Mouse (Mus musculus): Measurements from ENCODE around the gene Coq10b.
"Not testable (repeated sequence)": the region's sequence is repeated elsewhere in the genome, so short reads cannot be mapped to it uniquely, and the experiment has no call there.

The Coq10b gene

DNA sequence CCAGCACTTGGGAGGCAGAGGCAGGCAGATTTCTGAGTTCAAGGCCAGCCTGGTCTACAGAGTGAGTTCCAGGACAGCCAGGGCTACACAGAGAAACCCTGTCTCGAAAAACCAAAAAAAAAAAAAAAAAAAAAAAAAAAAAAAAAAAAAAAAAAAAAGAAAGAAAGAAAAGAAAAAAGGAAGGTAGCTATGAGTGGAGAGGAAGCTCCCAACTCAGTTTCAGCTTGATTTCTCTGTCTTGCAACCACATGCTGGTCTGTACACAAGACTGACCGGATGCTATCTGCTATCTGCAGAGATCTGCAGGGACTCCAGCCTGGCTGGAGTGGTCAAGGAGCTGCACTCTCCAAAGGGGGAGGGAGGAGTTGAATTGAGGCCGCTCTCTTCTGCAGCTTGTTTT, 5.8 kb downstream of the Coq10b start:
- not testable (repeated sequence) for DNase-seq

DNA sequence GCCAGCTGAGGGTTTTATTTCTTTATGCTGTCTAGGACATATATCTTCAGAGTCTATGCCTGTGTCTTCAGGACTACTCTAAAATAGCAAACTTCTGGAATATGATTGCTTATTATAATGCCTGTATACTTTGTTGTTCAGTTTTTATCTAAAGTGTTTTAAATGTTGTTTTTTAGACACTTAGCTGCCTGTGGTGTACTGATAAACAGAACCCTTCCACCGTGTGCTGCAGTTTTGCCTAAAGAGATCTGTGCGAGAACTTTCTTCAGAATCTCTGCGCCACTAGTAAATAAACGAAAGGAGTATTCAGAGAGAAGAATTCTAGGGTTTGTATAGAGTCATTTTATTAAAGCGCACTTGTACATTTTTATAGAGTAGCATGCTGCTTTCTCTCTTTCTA, 8.5 kb downstream of the Coq10b start:
- DNase-seq, result no peak

DNA sequence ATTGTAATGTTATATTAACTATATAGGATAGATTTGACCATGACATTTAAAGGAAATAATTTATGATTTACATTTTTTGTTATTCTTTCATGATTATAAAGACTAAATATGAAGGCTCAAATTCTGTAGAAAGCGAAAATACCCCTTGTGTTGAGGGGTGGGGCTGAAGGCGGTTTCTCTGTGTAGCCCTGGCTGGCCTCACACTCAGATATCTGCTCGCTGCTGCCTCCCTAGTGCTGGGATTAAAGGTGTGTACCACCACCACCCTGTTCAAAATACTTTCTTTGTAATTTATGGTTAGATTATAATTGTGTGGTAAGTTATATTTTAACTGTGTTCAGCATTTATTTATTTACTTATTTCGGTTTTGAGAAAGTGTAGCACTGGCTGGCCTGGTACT, 9.2 kb downstream of the Coq10b start:
- no peak for DNase-seq

DNA sequence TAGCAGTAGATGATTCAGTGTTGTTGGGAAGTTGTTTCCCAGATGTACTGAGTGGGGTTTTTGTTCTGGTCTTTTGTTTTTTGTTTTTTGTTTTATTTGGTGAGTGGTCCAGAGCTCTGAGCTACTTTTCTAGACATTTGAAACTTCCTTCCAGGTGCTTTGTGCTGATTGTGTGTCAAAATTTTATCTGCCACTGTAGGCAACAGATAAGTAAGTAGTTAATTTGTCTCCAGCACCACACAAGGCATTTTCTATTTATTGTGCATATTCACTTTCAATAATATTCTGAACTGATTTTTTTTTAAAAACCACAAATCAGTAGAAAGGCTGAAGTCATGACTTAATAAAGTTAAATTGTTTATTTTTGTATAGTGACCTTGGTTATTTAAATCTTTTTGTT, 19.8 kb downstream of the Coq10b start:
- DNase-seq, result not testable (repeated sequence)

DNA sequence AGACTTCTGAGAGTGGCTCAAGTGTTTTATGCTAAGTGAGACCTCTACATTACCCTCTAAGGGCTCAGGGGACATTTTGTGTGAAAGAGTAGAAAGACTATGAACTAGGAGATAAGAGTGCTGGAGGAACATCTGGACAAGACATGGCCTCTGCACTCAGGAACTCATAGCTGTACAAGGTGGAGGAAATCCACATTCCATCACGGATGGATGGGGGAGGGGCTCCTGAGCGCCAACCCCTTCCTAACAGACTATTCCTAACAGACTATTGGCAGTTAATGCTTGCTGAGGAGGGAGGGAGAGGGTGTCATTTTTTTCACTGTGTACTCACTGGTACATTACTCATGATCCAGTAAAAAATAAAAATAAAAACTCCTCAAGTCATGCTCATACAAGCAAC, 22.2 kb downstream of the Coq10b start:
- no peak for DNase-seq

DNA sequence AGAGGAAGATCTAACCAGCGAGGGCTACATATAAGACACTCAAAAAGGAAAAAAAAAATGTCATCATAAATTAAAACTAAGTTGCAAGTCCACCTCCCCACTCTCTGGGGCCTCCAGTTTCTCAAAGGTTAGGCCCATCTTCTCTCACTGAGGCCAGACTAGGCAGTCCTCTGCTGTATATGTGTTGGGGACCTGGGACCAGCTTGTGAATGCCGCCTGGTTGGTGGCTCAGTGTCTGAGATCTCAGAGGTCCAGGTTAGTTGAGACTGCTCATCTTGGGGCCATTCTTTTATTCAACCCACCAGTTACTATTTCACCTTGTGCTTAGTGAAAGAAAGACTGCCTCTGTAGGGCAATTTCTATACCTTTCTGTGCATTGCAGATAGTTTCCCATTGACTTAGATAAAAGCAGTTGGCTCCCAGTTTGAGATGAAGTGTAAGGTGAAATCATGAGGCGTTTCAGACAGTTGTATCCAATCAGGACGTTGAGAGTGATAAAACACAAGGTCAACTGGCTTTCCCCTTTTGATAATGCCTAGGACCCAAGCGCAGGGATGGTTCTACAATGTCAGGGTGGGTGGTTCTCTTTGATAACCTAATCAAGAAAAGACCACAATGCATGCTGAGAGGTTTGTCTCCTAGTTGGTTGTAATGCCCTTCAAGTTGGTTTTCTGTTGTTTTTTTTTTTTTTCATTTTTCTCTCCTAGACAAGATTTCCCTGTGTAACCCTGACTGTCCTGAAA, 23.3 kb downstream of the Coq10b start:
- DNase-seq, result no peak

DNA sequence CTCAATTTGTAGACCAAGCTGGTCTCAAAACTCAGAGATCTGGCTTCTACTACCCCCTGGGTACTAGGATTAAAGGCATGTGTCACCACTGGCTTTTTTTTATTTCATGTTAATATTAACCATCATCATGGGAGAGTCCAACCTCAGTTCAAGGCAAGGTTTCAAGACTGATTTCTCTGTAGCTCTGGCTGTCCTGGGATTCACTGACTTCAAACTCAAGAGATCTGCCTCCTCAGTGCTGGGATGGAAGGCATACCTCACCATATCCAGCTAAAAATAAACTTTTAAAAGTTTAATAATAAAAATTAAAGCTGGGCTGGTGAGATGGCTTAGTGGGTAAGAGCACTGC, 23.8 kb downstream of the Coq10b start:
- DNase-seq, result no peak

DNA sequence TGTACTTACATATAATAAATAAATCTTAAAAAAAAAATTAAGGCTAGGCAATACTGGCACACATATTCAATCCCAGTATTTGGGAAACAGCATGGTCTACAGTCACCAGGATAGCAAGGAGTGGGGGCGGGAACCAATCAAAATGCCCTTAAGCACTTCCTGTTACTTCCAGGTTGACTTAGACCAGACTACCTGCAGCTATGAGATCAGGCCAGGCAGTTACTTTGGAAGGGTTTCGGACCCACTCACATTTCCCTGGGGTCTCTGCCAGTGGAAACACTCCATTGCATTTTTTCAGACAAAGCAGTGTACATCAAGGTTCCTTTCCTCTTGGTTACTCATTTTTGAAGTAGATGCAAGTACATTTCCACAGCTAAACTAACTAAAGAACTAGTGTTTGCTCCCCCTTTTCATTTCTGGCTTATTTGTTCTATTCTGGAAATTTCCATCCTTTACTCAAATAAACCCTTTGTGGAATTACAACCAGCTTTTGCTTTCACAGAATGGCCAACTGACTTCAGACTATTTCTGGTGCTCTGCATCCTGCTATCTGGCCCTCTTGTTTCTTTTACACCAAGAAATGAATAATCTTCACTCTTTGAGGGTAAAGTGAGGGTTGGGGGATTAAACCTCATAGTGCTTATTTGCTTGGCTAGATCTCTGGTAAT, 24.4 kb downstream of the Coq10b start:
- DNase-seq, result peak; percentile 23

DNA sequence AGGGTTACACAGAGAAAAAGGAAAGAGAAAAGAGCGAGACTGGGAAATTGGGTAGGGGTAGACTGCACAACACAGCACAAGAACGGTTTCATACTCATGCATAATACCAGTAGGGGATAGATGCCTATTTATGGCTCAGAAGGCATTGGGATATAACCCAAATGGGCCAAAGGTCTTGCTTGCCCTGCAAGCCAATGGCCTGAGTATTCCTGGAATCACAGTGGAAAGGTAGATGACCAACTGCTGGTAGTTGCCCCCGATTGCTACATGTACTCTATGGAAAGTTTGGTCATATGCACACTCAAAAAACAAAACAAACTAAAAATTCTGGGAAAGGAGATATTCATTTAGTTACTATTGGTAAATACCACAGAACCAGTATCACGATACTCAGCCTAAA, 27.1 kb downstream of the Coq10b start:
- DNase-seq, result no peak

DNA sequence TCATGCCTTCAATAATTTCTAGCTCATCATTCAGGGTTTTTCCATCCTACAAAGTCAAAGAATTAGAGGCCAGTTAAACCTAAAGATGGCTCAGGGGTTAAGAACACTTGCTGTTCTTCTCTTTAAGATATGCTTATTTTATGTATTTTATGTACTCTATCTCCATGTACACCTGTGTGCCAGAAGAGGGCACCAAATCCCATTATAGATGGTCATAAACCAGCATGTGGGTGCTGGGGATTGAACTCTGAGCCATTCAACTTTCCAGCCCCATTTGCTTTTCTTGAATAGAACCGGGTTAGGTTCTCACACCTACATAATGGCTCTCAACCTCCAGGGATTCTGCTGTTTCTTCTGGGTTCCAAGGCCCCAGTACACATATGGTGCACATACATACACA, 29.5 kb downstream of the Coq10b start:
- no peak for DNase-seq

DNA sequence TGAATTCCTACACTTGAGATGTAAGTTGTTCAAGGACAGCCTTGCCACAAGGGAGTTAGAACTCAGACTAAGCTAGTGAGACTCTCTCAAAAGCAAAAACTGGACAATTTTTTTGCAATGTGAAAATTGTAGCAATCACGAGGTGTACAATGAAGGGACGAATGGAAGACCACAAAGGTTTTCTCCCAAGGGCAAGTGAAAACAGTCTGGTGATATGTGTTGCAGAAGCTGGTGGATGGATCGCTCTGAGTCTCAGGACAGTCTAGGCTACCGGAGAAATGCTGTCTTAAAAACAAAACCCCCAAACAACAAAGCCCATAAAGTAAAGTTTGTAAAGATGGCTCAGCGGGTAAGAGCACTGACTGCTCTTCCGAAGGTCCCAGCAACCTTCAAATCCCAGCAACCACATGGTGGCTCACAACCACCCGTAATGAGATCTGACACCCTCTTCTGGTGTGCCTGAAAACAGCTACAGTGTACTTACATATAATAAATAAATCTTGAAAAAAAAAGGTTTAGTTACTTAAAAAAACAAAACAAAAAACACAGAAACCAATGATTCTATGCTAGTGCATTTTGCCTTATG, 33.3 kb downstream of the Coq10b start:
- DNase-seq, result no peak

DNA sequence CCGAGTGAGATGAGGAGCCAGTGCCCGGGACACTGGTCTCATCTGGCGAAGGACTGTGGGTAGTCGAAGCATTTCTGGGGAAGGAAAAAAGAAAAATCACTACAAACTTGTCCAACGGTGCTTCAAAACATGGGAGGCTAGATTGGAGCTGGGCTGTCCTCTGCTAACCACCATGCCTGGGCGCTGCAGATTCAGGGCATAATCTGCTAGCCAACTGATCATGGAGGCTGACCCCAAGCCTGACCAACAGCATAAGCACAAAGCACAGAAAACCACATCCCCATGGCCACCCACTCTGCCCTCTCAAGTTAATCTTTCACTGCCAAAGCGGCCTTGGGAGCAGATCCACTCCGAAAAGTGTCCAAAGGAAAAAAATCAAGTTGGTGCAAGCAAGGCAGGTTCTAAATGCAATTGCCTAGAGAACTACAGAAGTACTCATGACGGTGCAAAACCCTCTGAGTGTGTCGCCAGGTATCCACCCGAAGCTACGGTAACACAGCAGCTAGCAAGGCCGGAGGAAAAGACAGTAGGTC, 34.4 kb downstream of the Coq10b start:
- DNase-seq, result no peak

DNA sequence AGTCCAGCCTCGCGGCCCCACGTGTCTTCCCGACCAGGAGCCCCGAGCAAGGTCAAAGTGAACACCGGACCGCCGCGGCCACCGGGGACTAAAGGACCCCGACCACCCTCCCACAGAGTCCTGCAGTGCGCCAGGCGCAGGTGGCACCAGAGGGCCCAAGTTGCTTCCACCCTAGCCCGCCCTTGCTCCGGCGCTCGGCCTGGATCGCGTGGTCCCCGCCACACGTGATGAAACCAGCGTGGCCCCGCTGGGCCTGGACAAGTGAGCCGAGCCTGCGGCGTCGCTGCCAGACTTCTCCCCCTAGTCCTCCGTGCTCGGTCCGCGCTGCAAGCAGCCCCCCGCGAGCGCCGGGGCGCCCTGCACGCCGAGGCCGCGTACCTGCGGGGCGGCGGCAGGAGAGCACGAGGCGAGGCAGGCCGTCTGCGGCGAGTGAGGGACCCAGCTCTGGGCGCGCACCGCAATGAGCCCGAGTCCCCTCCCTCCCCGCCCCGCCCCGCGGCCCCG, 34.9 kb downstream of the Coq10b start:
- no peak for DNase-seq

DNA sequence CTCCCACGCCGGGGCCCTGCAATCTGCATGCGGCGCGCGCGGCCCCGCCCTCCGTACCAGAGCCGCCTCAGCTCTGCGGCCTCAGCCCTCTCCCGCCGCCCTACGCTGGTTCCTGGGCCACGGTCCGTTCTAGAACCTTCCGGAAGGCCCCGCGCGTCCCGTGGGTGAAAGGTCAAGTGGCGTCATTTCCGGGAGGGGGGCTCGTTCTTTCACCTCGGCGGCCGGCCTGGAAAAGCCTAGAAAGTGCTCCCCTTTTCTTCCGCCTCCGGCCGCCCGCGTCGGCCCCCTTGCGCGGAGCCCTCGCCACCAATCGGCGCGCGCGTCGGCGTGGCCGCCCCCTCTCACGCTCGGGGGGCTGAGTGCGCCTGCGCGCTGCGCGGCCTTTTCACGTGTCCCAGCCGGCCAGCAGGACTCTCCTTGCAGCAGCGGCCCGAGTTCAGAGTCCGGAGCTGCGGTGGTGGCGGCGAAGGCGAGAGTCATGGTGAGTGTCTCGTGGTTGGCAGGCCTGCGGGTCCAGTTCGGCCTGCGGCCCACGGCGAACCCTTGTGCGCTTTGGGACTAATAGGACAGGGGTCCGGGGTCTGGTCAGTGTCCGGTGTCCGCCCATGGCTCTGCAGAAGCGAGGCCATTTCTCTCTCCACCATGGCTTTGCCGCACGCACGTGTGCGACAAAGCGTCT, 35.5 kb downstream of the Coq10b start, which contains the start of the genes Hspe1 and Hspd1:
Hspe1 (plus strand) TSS at position 201 of the 679 bp plus-strand sequence.
Hspd1 (minus strand) TSS at position 312 of the 679 bp plus-strand sequence.
- DNase-seq, result peak; percentile 99

DNA sequence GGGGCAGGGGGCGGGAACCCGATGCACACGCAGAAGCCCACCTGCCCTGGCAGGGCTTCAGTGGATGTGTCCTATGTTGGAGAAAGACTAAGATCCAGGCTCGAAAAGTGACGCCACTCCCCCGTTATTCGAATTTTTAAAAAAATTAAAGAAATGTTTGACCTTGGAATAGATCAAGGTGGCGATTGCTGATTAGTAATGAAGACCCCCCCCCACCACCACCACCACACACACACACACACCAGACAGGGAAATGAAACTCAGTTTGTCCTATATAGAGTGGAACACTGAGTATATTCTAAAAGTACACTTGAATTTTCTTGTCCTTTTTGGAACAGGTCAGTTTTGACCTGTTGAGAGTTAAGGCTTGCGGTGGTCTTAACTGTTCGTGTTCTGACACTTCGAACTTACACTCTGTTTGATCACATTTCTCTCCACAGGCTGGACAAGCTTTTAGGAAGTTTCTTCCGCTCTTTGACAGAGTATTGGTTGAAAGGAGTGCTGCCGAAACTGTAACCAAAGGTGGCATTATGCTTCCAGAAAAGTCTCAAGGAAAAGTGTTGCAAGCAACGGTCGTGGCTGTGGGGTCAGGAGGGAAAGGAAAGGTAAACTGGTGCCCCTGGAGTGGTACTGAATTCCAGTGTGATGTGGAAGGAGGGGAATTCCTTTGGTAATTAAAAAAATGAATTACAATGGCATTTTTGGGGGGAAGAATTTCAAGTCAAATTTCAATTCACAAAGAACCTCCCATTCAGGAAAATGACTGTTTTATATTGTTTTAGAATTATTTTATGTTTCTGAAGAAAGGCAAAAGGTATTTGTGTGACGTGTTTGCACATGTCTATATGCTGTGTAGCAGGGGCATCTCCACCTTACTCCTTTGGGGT, 36.3 kb downstream of the Coq10b start:
- DNase-seq, result no peak

DNA sequence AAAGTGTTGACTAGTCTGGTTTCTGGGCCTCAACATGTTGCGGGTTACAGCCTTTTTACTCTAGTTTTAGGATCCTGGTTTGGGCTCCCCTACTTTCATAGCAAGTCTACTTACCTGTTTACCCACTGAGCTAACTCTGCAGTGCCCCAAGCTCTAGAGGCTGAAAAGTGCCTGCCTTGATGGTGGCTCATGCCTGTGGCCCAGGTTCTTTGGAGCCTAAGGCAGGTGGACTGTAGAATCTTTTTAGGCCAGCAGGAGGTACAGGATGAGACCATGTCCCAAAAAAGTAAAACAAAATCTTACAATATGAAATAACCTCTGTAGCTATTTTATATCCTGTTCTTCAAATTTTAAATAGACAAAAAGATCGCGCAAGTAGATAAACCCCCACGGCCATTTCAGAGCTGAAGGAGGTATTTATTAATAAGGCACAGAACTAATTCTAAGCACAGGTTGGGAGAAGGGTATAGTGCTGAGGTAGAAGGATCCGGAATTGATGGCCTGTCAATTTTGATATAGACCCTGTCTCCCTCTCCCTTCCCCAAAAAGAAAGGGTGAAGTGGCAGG, 37.0 kb downstream of the Coq10b start:
- DNase-seq, result no peak

DNA sequence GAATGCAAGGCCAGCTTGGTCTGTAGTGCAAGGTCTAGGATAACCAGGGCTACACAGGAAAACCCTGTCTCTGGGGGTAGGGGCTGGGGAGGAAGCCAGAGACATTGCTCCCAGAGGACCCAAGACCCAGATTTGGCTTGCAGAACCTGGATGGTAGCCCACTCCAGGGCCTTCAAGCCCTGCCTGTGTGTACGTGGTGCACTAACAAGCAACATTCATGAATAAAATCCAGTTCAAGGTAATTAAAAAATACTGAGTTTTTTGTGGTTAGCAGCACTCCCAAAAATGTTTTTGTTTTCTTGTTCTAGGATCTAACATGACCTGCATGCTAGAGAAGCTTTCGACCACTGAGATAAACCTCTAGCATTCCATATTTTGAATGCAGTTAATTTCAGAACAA, 39.5 kb downstream of the Coq10b start:
- no peak for DNase-seq

DNA sequence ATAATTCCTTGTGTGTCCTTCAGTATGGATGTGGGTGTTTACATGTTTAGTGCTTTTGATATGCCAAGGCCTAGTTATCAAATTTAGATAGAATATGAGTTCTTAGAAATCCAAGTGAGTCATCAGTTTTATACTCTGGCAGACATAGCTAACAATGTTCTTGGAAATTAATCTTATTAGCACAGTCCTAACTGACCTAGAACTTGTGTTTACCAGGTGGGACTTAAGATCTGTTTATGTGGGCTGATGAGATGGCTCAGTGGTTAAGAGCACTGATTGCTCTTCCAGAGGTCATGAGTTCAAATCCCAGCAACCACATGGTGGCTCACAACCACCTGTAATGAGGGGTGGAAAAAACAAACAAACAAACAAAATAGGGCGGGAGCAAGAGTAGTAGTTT, 39.9 kb downstream of the Coq10b start:
- DNase-seq, result no peak

DNA sequence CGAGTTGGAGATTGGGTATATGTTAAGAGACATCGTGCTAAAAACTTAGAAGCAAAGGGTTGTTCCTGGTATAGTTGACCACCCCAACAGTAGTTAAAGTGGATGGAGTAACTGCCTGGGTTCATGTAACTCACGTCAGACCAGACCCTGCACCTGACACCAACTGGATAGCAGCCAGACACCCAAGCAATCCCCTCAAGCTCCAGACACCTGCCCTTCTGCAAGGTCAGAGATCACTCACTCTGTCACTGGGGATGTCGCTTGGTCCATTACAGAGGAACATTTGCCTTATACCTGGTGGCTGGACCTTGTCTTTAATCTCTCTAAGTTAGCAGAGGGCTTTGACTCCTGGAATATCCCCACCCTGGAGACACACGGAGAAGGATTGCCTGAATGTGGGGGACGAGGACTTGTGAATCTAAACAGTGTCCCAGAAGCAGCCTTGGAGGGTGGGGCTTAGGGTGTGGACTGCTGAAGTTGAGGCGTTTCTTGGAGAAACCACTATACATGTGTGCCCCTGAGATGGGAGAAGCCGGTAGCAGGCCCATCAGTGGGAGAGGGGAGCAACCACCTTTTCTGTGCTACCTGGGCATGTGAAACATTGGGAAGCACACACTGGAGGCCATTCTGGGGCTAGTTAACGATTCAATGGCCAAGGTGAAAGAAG, 54.5 kb downstream of the Coq10b start:
- no peak for DNase-seq

DNA sequence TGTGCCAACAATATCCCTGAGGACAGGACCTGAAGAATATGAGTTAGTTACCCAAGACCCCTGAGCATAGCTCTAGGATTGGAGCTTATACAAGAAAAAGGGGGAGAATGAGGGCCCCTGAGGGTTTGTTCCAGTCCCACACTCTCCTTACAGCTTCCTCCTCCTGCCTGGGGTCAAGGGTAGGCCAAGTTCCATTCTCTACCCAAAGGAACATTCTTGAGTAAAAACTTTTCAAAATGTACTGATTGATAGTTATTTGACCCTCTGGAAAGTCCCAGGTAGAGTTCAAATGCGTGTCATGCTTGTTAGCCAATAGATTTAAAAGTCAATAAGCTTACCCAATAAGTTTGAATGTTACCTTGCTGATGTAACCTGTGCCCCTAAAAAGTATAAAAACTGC, 55.1 kb downstream of the Coq10b start:
- DNase-seq, result no peak

DNA sequence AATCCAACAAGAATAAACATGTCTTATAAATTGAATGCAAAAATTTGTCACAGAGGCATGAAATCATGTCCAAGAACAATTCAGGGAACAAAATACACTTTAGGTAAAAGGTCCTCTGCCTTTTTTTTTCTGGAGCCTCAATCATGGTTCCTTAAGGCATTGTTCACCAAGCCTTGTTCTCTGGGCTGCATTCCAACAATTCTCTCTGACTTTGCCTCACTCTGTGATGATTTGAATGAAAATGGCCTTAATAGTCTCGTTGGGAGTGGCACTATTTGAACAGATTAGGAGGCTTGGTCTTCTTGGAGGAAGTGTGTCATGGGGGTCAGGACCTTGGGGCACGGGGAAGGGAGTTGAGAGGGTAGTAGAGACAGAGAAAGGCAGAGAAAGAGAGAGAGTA, 55.9 kb downstream of the Coq10b start:
- DNase-seq, result no peak
